Mouse (Mus musculus) stomach, embryonic 14.5 days (tissue): ENCODE measurements around the gene Arl2. TPM values are rescaled to one million over a fixed set of nuclear protein-coding genes. Genes with fewer than 3 reads are reported as not detected.

Experiments used
- polyA plus RNA-seq: library from polyadenylated mRNA; unstranded; fragments of >200 nt; fragmentation: Nextera tagmentation; extraction: Ambion mirVana; gene quantifications from 2 replicates; pipeline ENCODE4 v1.2.1, GENCODE M21; 2014

Gene Arl2
- polyA plus RNA-seq, 1 experiment from 2014 or later: 107 TPM

Other genes with a start within 250 kb of the Arl2 start
- 3.1 and 3.2 TPM in 2 replicates for gene Tigd3, start 247.4 kb downstream of the Arl2 start, polyA plus RNA-seq
- 132 and 148 TPM in 2 replicates for gene Dpf2, start 228.5 kb downstream of the Arl2 start, polyA plus RNA-seq
- gene Cdc42ep2, start 216.7 kb downstream of the Arl2 start, polyA plus RNA-seq: 7.3 and 7.4 TPM in 2 replicates
- gene Pola2, start 177.3 kb downstream of the Arl2 start, polyA plus RNA-seq: 68.9 and 73.2 TPM in 2 replicates
- gene Slc22a20, start 155.4 kb downstream of the Arl2 start, polyA plus RNA-seq: not detected in 2 replicates
- 16.1 and 16.6 TPM in 2 replicates for gene Capn1, start 125.7 kb downstream of the Arl2 start, polyA plus RNA-seq
- 24.8 and 27.5 TPM in 2 replicates for gene Syvn1, start 95.0 kb downstream of the Arl2 start, polyA plus RNA-seq
- gene Mrpl49, start 83.8 kb downstream of the Arl2 start, polyA plus RNA-seq: 75.5 and 77.4 TPM in 2 replicates
- gene Fau, start 83.7 kb downstream of the Arl2 start, polyA plus RNA-seq: 902 and 945 TPM in 2 replicates
- 27.6 and 30.8 TPM in 2 replicates for gene Znhit2, start 80.4 kb downstream of the Arl2 start, polyA plus RNA-seq
- 24.8 and 24.9 TPM in 2 replicates for gene Tm7sf2, start 73.2 kb downstream of the Arl2 start, polyA plus RNA-seq
- 60.1 and 66.7 TPM in 2 replicates for gene Vps51, start 64.3 kb downstream of the Arl2 start, polyA plus RNA-seq
- gene Tmem262, start 61.5 kb downstream of the Arl2 start, polyA plus RNA-seq: not detected in 2 replicates
- gene Gm28374, start 59.3 kb downstream of the Arl2 start, polyA plus RNA-seq: 1.0 and 2.1 TPM in 2 replicates
- gene Zfpl1, start 56.6 kb downstream of the Arl2 start, polyA plus RNA-seq: 77.7 and 81.6 TPM in 2 replicates
- gene Cdca5, start 56.6 kb downstream of the Arl2 start, polyA plus RNA-seq: 37.2 and 39.0 TPM in 2 replicates
- gene AC131692.1, start 47.1 kb downstream of the Arl2 start, polyA plus RNA-seq: 0.42 and 0.62 TPM in 2 replicates
- gene Naaladl1, start 35.8 kb downstream of the Arl2 start, polyA plus RNA-seq: 0.54 and 0.64 TPM in 2 replicates
- 45.4 and 47.9 TPM in 2 replicates for gene Sac3d1, start 22.9 kb downstream of the Arl2 start, polyA plus RNA-seq
- gene Snx15, start 13.2 kb downstream of the Arl2 start, polyA plus RNA-seq: 27.6 and 30.6 TPM in 2 replicates
- 0.23 and 0.34 TPM in 2 replicates for gene Batf2, start 565 bp downstream of the Arl2 start, polyA plus RNA-seq
- not detected in 2 replicates for gene Majin, start 42.8 kb upstream of the Arl2 start, polyA plus RNA-seq
- gene Gpha2, start 84.8 kb upstream of the Arl2 start, polyA plus RNA-seq: 0.90 TPM in 1 of 2 replicates, not detected in the other
- gene Ppp2r5b, start 94.3 kb upstream of the Arl2 start, polyA plus RNA-seq: 22.1 and 23.5 TPM in 2 replicates
- gene Atg2a, start 100.1 kb upstream of the Arl2 start, polyA plus RNA-seq: 9.2 and 10.4 TPM in 2 replicates
- gene Ehd1, start 135.2 kb upstream of the Arl2 start, polyA plus RNA-seq: 44.9 and 46.2 TPM in 2 replicates
- 2.2 and 2.3 TPM in 2 replicates for gene Cdc42bpg, start 164.9 kb upstream of the Arl2 start, polyA plus RNA-seq
- gene Men1, start 193.4 kb upstream of the Arl2 start, polyA plus RNA-seq: 40.0 and 41.3 TPM in 2 replicates
- 10.0 TPM in 2 replicates for gene Map4k2, start 199.6 kb upstream of the Arl2 start, polyA plus RNA-seq
- 126 and 139 TPM in 2 replicates for gene Sf1, start 222.1 kb upstream of the Arl2 start, polyA plus RNA-seq
- 9.3 and 10.1 TPM in 2 replicates for gene Pygm, start 242.9 kb upstream of the Arl2 start, polyA plus RNA-seq